Mouse (Mus musculus) CD4-positive, CD25-positive, alpha-beta regulatory T cell, adult 4 months (primary cell): Measurements from ENCODE around the gene Tmem52b. TPM values are rescaled to one million over a fixed set of nuclear protein-coding genes. Genes with fewer than 3 reads are reported as not detected.
A peak's percentile ranks its signal among the peaks of the same experiment; 100 is the strongest.

Experiments used
- ATAC-seq: one replicate; pipeline ENCODE4 v1.8.0; 2017
- polyA plus RNA-seq, 2 experiments: library from polyadenylated mRNA; unstranded; fragments of 100-300 nt; shearing (Covaris generic); gene quantifications; one replicate each; pipeline ENCODE4 v1.2.1; 2017

The Tmem52b gene
- polyA plus RNA-seq, 2 experiments from 2014 or later = not detected

- ATAC-seq = peak; percentile 31
Observed at GRCm38 (mm10) chr6:129532556-129532941, 20.2 kb downstream of the Tmem52b start.

- ATAC-seq = peak; percentile 70
Observed at GRCm38 (mm10) chr6:129532942-129533860, 20.8 kb downstream of the Tmem52b start, which contains the start of gene Gabarapl1. TSS of gene Gabarapl1 (plus strand) at chr6:129533160.

- peak; percentile 45 for ATAC-seq
Observed at GRCm38 (mm10) chr6:129534057-129534456, 21.7 kb downstream of the Tmem52b start.

DNA sequence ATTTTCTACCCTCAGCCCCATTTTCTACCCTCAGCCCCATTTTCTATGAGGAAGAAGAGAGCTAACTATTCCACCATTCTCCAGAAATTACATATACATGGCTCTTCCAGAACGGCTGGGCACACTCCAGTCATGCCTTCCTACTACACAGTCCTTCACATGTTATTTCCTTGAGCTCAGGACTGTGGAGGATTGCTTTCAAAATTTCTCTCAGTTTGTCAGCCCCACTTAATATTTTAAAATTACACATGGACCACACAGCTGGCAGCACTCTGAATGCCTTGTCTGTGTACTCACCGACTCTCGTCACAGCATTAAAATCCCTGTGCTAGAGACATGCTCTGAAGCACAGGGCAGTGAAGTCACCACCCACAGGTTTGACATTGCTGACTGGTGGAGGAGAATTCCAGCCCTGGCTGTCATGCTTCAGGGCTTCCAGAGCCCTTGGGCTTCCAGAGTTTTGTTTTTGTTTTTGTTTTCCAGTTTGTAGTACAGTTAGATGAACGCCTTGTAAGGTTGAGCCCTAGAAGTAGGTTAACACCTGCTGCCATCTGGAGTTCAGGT lies 22.4 kb downstream of the Tmem52b start:
- ATAC-seq = no peak

DNA sequence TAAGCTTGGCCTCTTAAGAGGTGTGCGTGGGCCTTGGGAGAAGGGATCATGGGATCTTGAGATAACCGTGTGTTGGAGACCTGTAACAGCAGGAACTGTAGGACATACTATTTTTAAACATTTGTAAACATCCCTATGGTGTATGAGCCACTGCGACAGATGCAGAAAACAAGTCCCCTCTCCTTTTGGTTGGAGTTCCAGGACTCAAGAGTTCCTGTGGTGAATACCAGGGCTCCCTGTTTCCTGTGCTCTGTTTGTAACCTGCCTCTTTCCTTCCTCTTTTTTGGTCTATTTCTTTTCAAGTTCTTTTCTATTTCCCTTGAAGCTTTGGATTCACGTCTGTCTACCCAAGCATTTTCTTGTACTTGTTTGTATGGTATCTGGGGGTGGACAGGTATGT lies 23.4 kb downstream of the Tmem52b start:
- ATAC-seq = no peak

DNA sequence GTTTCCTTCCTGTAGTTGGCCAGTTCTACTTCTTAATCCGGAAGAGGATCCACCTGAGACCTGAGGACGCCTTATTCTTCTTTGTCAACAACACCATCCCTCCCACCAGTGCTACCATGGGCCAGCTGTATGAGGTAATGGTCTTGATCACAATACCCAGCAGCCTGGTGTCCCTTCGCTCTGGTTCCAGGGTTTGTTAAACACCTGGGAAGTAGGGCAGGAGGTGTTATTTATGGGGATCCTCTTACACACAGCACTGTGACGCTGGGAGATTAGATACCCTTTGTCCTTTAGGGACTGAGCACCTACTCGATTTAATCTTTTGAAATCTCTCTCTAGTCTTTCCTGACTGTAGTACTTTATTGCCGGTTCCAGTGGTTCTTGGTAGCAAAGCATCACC lies 26.2 kb downstream of the Tmem52b start:
- ATAC-seq = no peak

GRCm38 (mm10) chr6:129541931-129542330 lies 29.6 kb downstream of the Tmem52b start:
- ATAC-seq = no peak

GRCm38 (mm10) chr6:129542540-129542939 lies 30.2 kb downstream of the Tmem52b start:
- no peak for ATAC-seq

DNA sequence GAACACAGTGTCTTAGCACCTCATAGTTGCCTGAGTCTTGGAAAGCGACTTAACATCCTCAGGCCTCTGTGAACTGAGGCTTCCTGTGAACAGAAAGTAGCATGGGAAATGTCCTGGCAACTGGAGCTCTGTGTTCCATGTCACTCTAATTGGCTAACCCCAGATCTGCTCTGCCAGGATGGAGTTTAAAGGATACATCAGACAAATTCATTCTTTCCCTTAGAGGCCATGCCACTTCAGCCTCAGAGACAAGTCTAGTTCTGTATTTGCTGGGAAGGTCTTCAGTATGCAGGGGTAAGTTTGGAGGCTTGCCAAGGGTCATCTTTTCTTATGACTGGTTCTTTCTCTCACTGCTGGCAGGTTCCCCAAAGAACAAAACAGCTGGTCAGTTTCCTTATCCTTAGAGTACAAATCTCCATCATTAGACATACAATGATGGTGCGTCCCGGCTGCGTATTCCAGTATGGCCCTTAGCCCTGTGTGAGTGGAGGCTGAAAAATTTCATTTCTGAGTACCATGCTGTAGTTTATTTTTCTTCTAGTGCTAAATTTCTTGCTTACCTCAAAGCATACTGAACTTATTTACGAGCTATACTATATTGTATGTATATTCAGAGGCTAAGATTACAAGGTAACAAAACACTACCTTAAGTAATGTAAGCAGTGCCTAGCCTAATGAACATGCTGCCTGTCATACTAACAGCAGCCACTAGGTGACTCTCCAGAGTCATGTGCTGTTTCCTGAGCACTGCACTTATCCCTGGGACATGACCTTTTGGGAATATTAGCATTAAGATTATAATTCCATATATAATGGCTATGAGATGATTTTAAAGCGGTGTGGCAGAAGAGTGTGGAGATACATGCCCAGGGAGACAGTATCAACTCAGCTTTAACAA lies 31.6 kb downstream of the Tmem52b start:
- ATAC-seq = peak; percentile 79

GRCm38 (mm10) chr6:129547277-129547676 lies 34.9 kb downstream of the Tmem52b start:
- ATAC-seq = peak; percentile 50

DNA sequence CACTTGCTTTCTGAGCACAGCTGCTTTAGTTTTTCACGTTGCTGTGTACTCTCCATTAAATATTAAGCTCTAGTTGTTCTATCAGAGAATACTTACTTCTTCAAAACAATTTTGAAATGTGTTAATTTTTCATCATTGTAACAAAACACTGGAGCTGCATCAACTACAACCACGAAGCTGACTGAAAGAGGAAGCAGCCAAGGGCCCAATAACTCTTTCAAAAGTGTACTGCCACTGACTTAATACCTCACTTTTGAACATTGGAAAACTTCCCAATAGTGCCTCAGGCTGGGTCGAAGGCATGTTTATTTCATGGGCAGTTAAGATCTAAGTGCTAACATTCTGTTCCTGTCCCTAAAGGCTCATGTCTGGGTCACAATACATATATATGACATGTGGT lies 35.7 kb downstream of the Tmem52b start:
- no peak for ATAC-seq

- ATAC-seq = no peak
Observed at GRCm38 (mm10) chr6:129557298-129558023, 45.1 kb downstream of the Tmem52b start.

- peak; percentile 91 for ATAC-seq
Observed at GRCm38 (mm10) chr6:129558946-129559640, 46.7 kb downstream of the Tmem52b start.

- no peak for ATAC-seq
Observed at GRCm38 (mm10) chr6:129559641-129560027, 47.3 kb downstream of the Tmem52b start.

DNA sequence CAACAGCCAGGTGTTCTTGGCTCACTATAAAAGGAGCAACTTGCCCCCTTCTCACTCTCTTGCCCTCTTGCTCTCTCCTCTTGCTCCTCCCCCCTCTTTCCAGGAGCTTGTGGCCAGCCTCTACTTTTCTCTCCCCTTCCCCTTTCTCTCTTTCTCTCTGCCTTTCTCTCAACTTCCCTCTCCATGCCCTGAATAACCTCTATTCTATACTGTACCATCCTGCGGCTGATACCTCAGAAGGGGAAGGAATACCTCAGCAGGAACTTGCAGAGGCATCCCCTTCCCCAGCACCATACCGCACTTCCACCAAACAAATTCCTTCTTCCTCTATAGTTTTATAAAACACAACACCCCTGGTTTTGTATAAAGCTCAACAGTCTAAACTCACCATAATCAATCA lies 52.9 kb downstream of the Tmem52b start:
- no peak for ATAC-seq

Other genes with a start within 250 kb of the Tmem52b start
- 100 to 1,000 TPM; 220 to 231 TPM for gene Cd69, start 237.1 kb upstream of the Tmem52b start, polyA plus RNA-seq
- not detected for gene 4922502D21Rik, start 180.8 kb upstream of the Tmem52b start, polyA plus RNA-seq
- 1 to 10 TPM; 1.3 to 1.4 TPM for gene Clec12a, start 169.9 kb upstream of the Tmem52b start, polyA plus RNA-seq
- gene Clec12b, start 126.7 kb upstream of the Tmem52b start, polyA plus RNA-seq = not detected
- gene Clec1b, start 115.3 kb upstream of the Tmem52b start, polyA plus RNA-seq = under 1 TPM in 1 of 2 experiments, not detected in 1; 0.56 TPM
- gene Clec9a, start 103.7 kb upstream of the Tmem52b start, polyA plus RNA-seq = not detected
- gene Clec1a, start 60.6 kb upstream of the Tmem52b start, polyA plus RNA-seq = not detected
- gene Olr1, start 5.4 kb upstream of the Tmem52b start, polyA plus RNA-seq = under 1 TPM in 1 of 2 experiments, not detected in 1; 0.16 TPM
- gene Gabarapl1, start 20.6 kb downstream of the Tmem52b start, polyA plus RNA-seq = 10 to 100 TPM in 1 of 2 experiments, 1 to 10 TPM in 1; 6.9 to 13.7 TPM
- under 1 TPM in 1 of 2 experiments, not detected in 1; 0.35 TPM for gene Klre1, start 65.3 kb downstream of the Tmem52b start, polyA plus RNA-seq
- gene Klrd1, start 79.2 kb downstream of the Tmem52b start, polyA plus RNA-seq = not detected
- under 1 TPM; 0.39 to 0.49 TPM for gene Klrk1, start 111.3 kb downstream of the Tmem52b start, polyA plus RNA-seq
- gene Klrc3, start 130.8 kb downstream of the Tmem52b start, polyA plus RNA-seq = not detected
- gene Klrc2, start 148.1 kb downstream of the Tmem52b start, polyA plus RNA-seq = under 1 TPM in 1 of 2 experiments, not detected in 1; 0.19 TPM
- gene Klrc1, start 166.4 kb downstream of the Tmem52b start, polyA plus RNA-seq = under 1 TPM in 1 of 2 experiments, not detected in 1; 0.17 TPM
- not detected for gene Klri1, start 204.6 kb downstream of the Tmem52b start, polyA plus RNA-seq
- gene Klri2, start 227.9 kb downstream of the Tmem52b start, polyA plus RNA-seq = not detected